Mouse (Mus musculus) erythroblast, embryonic 14.5 days (primary cell): ENCODE data around the gene Npff.

ENCODE experiments used
- GATA1 ChIP-seq: IDR thresholded peaks from 2 replicates; pipeline ENCODE4 v1.6.1; 2012; ENCODE audit warnings: low read length, inconsistent platforms, mixed read lengths
- TAL1 ChIP-seq: IDR thresholded peaks from 3 replicates; pipeline ENCODE4 v1.6.1; 2012; ENCODE audit warnings: low read length, inconsistent platforms, mixed read lengths

GRCm38 (mm10) chr15:102503924-102504782 lies 20.6 kb downstream of the Npff start:
- TF ChIP-seq GATA1 (no peak), TAL1 (no peak)
